Mouse (Mus musculus) kidney, adult 2 months (tissue): ENCODE data around the gene Arfgef2.

Experiments
- CTCF ChIP-seq: fragments of 200-500 bp; conservative IDR thresholded peaks from 2 replicates; pipeline ENCODE4 v1.5.1; 2011; ENCODE audit warnings: low read depth, mild to moderate bottlenecking, control low read depth, low read length, moderate library complexity, mixed read lengths; ENCODE audit not compliant: insufficient read depth, insufficient read length
- POLR2A ChIP-seq: fragments of 200-500 bp; IDR thresholded peaks from one replicate; pipeline ENCODE4 v1.6.1; 2011; ENCODE audit warnings: low read depth, low read length, control low read depth

DNA sequence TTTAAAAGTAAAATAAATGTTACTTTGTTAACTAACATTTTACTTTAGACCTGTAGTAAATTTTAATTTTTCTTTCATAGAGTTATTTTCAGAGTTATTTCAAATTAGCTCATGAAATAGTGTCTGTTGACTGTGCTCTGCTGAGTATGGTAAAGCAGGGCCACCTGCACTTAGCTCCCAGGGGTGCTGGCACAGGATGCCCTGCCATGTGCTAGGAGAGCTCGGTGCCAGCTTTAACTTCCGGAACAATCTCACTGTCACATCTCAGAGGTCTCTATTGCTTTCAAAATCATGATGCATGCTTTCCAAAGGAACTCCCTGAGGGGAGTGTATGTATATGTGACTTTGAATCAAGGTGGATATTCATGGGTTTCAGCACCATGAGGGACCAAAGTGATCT lies 130.8 kb downstream of the Arfgef2 start:
- TF ChIP-seq CTCF (no peak), POLR2A (no peak)
